Mouse (Mus musculus) forebrain, postnatal 0 days (tissue): ENCODE results near the gene Fam131a. TPM values are rescaled to one million over a fixed set of nuclear protein-coding genes. Genes with fewer than 3 reads are reported as not detected.
A peak's percentile ranks its signal among the peaks of the same experiment; 100 is the strongest.

Experiments
- ATAC-seq: fragments of 200-750 bp; cut with Nextera tagmentation; 2 replicates; pipeline ENCODE4 v1.8.0; 2017; ENCODE audit warnings: mild to moderate bottlenecking, moderate library complexity
- DNase-seq: peaks from one replicate; pipeline ENCODE4 v3.0.0-alpha.2; 2015
- H3K27ac ChIP-seq: fragments of 300-500 bp; sonication (generic); 2 replicates; pipeline ENCODE4 v1.5.1; 2014; ENCODE audit warnings: low read depth, mild to moderate bottlenecking, antibody characterized with exemption, low read length, moderate library complexity, mixed read lengths
- H3K27me3 ChIP-seq: fragments of 300-500 bp; sonication (generic); 2 replicates; pipeline ENCODE4 v1.6.1; 2014; ENCODE audit warnings: mild to moderate bottlenecking, low read length, mixed read lengths; ENCODE audit not compliant: insufficient read depth
- H3K36me3 ChIP-seq: fragments of 300-500 bp; sonication (generic); 2 replicates; pipeline ENCODE4 v1.6.1; 2014; ENCODE audit warnings: mild to moderate bottlenecking, moderate library complexity; ENCODE audit not compliant: insufficient read depth
- H3K4me1 ChIP-seq: fragments of 300-500 bp; sonication (generic); 2 replicates; pipeline ENCODE4 v1.6.1; 2014; ENCODE audit warnings: antibody characterized with exemption; ENCODE audit not compliant: insufficient read depth
- H3K4me2 ChIP-seq: fragments of 300-500 bp; sonication (generic); 2 replicates; pipeline ENCODE4 v1.6.1; 2014; ENCODE audit warnings: low read depth, mild to moderate bottlenecking, moderate library complexity
- H3K4me3 ChIP-seq: fragments of 300-500 bp; sonication (generic); 2 replicates; pipeline ENCODE4 v1.5.1; 2014; ENCODE audit warnings: low read depth, low read length, mixed read lengths
- H3K9ac ChIP-seq: fragments of 300-500 bp; sonication (generic); 2 replicates; pipeline ENCODE4 v1.6.1; 2014; ENCODE audit warnings: mild to moderate bottlenecking
- H3K9me3 ChIP-seq: fragments of 300-500 bp; sonication (generic); 2 replicates; pipeline ENCODE4 v1.6.1; 2016; ENCODE audit warnings: low read length
- CTCF ChIP-seq: sonication (generic); IDR thresholded peaks from 2 replicates; pipeline ENCODE4 v1.5.1; 2016; ENCODE audit warnings: antibody characterized with exemption, control low read depth, low read depth
- WGBS: fragments of 180-500 bp; shearing (Covaris S2); extraction: QIAGEN DNeasy Blood & Tissue Kit; methylation state at CpG from one replicate; pipeline ENCODE4 v1.1.7; 2014; 5-methylcytosine and 5-hydroxymethylcytosine counted together
- polyA plus RNA-seq: library from polyadenylated mRNA; unstranded; fragments of >200 nt; fragmentation: Nextera tagmentation; extraction: Ambion mirVana; gene quantifications from 2 replicates; pipeline ENCODE4 v1.2.1, GENCODE M21; 2015
- total RNA-seq: library from RNA; depleted of rRNA; stranded (reverse); fragments of >200 nt; gene quantifications from 2 replicates; pipeline ENCODE4 v1.2.3, GENCODE M21; 2014

The Fam131a gene
- total and polyA plus RNA-seq, 2 experiments from 2014 or later: 89.9 to 200 TPM

DNA sequence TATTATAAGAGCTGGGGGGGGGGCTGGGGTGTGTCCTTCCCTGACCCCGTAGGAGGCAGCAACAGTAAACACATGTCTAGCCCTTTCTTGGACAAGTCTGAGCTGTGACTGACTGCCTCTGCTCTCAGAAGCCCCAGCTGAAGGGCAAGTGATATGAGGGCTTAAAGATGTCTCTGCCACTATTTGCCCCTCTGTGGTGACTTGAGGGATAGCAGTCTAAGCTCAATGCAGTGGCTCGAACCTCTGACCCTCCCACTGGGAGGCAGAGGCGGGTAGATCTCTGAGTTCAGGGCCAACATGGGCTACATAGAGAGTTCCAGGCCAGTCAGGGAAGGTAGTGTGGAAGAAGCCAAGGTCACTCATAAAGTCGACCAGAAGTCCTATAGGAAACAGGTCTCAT is 17.8 kb downstream of the Fam131a start:
- Histone ChIP-seq H3K4me3 (no peak overlapping the region), H3K4me1 (peaks cover 11% of the 10 kb centered on the region), H3K9ac (no peak overlapping the region), H3K9me3 (no peaks in the 10 kb centered on the region), H3K36me3 (peaks cover 37% of the 10 kb centered on the region), H3K27ac (no peak overlapping the region), H3K27me3 (no peaks in the 10 kb centered on the region), H3K4me2 (no peak overlapping the region)
- 78% methylated on average over 4 of the region's 4 CpGs for WGBS
- ATAC-seq (no peak), DNase-seq (no peak)
- peak; percentile 46 for TF ChIP-seq CTCF

DNA sequence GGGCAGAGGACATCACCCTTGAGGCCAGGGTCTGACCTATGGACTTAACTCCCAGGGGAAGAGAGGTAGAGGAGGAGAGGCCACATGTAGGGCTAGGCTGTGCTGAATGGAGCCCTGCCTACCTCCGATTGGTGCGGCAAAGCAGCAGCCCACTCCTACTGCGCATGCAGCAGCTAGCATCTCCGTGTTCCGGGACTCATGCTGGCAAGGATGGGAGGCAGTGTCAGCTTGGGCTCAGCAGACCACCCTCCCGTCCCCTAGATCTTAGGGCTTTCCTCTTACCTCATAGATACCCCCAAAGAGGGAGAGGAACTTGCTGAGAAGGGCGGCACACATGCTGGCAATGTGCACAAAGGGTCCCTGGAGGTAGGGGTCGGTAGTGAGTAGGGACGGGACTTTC is 19.1 kb downstream of the Fam131a start:
- WGBS: 74% methylated on average over 9 of the region's 9 CpGs
- peaks cover 31% of the 10 kb centered on the region for H3K36me3 ChIP-seq
- H3K27ac ChIP-seq: no peak overlapping the region
- DNase-seq (no peak), ATAC-seq (no peak)
- H3K4me1 ChIP-seq: peaks cover 11% of the 10 kb centered on the region
- no peaks in the 10 kb centered on the region for H3K27me3 ChIP-seq
- TF ChIP-seq CTCF: no peak
- no peak overlapping the region for H3K4me2 ChIP-seq
- no peak overlapping the region for H3K9ac ChIP-seq
- no peaks in the 10 kb centered on the region for H3K9me3 ChIP-seq
- no peak overlapping the region for H3K4me3 ChIP-seq

- H3K27ac ChIP-seq: no peak overlapping the region
- H3K9ac ChIP-seq: no peak overlapping the region
- no peak overlapping the region for H3K4me3 ChIP-seq
- H3K36me3 ChIP-seq: peaks cover 24% of the 10 kb centered on the region
- H3K27me3 ChIP-seq: no peaks in the 10 kb centered on the region
- ATAC-seq: no peak
- no peaks in the 10 kb centered on the region for H3K9me3 ChIP-seq
- H3K4me2 ChIP-seq: no peak overlapping the region
- H3K4me1 ChIP-seq: peaks cover 11% of the 10 kb centered on the region
- no peak for DNase-seq
- TF ChIP-seq CTCF: no peak
- 91% methylated on average over 7 of the region's 7 CpGs for WGBS
These were observed 19.8 kb downstream of the Fam131a start for GRCm38 (mm10) chr16:20712889-20713288.

GRCm38 (mm10) chr16:20714307-20715080 is 21.5 kb downstream of the Fam131a start:
- H3K9ac ChIP-seq: 0 out of 2 replicates have a peak overlapping the region, but pooled peaks have one; percentile 84
- no peak for ATAC-seq
- WGBS: 36% methylated on average over 11 of the region's 11 CpGs
- no peak for TF ChIP-seq CTCF
- no peaks in the 10 kb centered on the region for H3K27me3 ChIP-seq
- H3K4me1 ChIP-seq: peaks cover 14% of the 10 kb centered on the region
- peak overlapping the region; percentile 84 for H3K4me2 ChIP-seq
- peaks cover 17% of the 10 kb centered on the region for H3K36me3 ChIP-seq
- no peak overlapping the region for H3K27ac ChIP-seq
- H3K4me3 ChIP-seq: peak overlapping the region; percentile 69; the same call in 1 of the 2 replicates
- no peak for DNase-seq
- no peaks in the 10 kb centered on the region for H3K9me3 ChIP-seq

DNA sequence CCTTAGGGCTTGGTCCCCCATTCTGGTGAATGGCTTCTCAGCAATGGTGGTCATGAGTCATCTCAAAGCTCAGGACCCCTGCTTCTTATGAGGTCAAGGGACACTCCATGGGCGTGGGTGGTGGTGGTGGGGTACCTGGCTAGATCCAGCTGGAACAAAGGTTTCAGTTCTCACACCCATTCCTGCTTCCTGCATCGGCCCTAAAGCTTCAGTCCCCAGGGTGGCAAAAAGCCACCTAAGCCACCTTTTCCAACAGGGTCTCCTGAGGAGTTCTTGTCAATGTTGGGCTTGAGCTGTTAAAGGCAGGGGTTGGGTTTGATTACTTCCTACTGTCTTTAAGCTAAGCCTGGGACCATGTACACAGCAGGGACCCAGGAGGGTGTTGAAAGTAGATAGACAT is 22.1 kb downstream of the Fam131a start:
- Histone ChIP-seq H3K4me3 (peak overlapping the region; percentile 69), H3K27me3 (no peaks in the 10 kb centered on the region), H3K36me3 (peaks cover 18% of the 10 kb centered on the region), H3K9ac (peak overlapping the region; percentile 84), H3K4me2 (peak overlapping the region; percentile 84), H3K4me1 (peaks cover 14% of the 10 kb centered on the region), H3K27ac (no peak overlapping the region), H3K9me3 (no peaks in the 10 kb centered on the region)
- no peak for ATAC-seq
- DNase-seq: no peak
- no peak for TF ChIP-seq CTCF
- WGBS: 55% methylated on average over 2 of the region's 2 CpGs

GRCm38 (mm10) chr16:20715566-20715965 is 22.5 kb downstream of the Fam131a start:
- peaks cover 14% of the 10 kb centered on the region for H3K4me1 ChIP-seq
- peak overlapping the region; percentile 69 for H3K4me3 ChIP-seq
- 2% methylated on average over 12 of the region's 12 CpGs for WGBS
- TF ChIP-seq CTCF: no peak
- H3K27me3 ChIP-seq: no peaks in the 10 kb centered on the region
- ATAC-seq (no peak), DNase-seq (no peak)
- H3K9ac ChIP-seq: peak overlapping the region; percentile 84
- H3K27ac ChIP-seq: peak overlapping the region; percentile 94
- H3K9me3 ChIP-seq: no peaks in the 10 kb centered on the region
- peaks cover 19% of the 10 kb centered on the region; the same call in 1 of the 2 replicates for H3K36me3 ChIP-seq
- peak overlapping the region; percentile 84 for H3K4me2 ChIP-seq
